Mouse (Mus musculus) gastrocnemius, adult 8-10 months (tissue): ENCODE measurements around the gene Il1rap. TPM values are rescaled to one million over a fixed set of nuclear protein-coding genes. Genes with fewer than 3 reads are reported as not detected.

Experiments
- DNase-seq, 2 experiments: peaks; one replicate each; pipeline ENCODE4 v3.0.0; 2022; ENCODE audit warnings: low spot score in 2 of 2
- total RNA-seq, 4 experiments: library from RNA; stranded (reverse); gene quantifications; 2 replicates each; pipeline ENCODE4 v1.2.4; 2022

The Il1rap gene
- total RNA-seq: 1 to 10 TPM in 3 of 4 experiments, under 1 TPM in 1; 0.75 to 1.7 (median 1.5) TPM

DNA sequence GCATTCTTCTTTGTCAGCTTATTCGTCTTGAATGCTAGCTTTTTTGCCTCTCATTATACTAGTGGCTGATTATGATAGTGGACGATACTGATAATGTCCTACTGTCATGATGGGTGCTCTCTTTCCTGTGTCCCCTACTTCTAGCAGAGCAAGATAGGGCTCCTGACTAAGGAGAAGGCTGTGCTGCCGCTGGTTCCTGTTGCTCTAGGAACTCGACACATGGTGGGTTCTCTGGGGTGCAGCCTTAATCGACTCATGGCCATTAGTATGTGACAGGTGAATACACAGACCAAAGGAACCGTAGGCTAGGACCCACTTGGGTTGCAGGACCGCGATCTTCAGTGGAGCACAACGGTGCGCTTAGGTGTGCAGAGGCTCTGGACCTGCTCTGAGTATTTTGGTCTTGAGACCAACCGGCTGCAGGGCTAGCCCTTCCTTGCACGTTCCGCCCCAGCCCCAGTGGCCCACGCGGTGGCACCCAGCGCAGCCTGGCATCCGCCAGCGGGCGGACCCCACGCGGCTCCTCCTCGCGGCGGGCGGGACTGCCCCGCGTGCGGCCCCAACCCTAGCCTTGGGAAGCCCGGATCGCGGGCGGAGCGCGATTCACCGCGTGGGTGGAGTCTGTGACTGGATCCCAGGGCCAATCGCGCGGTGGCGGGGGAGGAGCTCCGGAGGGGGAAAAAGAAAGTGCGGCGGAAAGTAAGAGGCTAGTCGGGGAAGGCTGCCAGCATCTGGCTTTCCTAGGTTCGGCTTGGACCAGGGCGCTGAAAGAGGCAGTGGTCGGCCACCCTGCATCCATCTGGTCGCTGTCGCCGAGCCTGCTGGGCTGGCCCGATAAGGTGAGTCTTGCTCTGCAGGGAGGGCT lies at the start of gene Il1rap:
Gene Il1rap (plus strand): TSS at position 657 of the 865 bp plus-strand sequence.
- DNase-seq: peak; percentile 88

DNA sequence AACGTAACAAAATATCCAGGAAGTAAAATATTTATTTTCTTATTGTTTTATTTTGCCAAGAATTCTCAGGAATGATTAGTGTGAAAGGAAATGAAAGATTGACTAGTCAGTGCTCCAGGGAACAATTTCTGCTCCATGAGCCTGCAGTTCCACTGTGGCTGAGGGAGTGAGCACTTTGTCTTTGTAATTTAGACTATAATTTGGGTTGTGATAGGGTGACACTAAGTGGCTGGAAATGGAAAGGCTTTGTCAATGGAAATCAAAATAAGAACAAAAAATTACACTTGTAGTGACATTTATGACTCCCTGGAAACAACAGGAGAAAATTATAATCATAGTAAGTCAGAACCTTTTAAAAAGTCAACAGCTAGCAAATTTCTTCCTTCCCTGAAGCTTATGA lies 49.2 kb upstream of the Il1rap start:
- no peak for DNase-seq

DNA sequence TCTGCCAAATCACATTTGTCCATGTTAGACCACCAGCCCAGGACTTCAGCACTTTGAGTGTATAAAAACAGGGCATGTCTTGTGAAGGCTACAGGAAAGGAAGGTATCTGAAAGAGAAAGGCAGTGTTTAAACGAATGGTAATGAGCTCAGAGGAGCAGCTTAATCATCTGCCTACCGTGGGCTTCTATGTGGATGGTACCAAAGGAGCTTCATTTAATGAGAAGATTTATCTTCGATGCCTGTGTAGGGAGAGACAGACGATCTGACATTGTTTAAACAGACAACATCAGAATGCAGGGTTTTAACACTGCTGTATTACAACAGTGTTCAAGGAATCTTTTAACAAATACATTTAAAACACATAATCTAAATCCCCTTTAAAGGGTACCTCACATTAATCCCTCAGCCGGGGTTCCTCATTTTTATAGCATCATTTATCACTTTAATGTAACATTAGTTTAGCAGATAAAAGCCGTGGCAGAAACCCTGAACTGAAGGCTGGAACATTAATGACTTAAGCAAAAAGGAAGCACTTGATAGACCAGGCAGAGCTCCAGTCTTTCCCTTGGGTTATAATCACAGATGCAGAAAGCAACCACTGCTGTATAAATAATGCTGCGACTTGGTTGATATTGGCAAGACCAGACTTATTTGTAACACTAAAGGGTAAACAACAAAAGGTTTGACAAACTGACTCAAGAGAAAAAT lies 35.2 kb upstream of the Il1rap start:
- DNase-seq: no peak

DNA sequence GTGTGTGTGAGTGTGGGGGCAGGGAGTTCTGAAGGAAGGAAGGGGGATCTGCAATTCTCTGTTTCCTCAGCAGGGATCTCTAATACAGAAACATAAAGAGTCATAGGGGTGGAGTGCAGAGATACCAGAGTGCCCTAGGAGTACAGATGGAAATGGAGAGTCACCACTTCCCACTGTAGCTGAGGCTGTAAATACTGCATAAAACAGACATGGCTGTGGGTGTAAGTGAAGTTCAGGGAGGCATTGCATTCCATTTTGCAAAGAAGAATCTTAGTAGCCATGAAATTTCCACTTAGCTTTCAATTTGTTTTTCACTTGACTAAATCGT lies 34.7 kb upstream of the Il1rap start:
- no peak for DNase-seq

DNA sequence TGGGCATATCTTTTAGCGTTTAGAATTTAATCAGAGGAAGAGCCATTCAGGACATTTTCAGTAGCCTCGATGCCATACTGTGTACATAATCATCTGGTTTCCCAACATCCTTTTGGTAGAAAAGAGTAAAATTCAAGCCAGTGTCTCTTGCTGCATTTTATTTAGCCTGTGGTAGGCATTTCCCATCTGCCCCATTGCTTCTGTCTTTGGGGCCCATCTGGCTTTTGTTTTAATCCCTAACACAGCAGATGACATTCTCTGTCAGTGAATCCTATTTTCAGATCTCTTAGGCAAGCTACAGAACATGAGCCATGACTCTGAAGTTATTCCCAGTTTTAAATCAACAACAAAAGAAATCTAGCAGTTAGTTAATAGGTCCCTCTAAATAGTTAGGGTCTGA lies 32.3 kb upstream of the Il1rap start:
- no peak for DNase-seq

DNA sequence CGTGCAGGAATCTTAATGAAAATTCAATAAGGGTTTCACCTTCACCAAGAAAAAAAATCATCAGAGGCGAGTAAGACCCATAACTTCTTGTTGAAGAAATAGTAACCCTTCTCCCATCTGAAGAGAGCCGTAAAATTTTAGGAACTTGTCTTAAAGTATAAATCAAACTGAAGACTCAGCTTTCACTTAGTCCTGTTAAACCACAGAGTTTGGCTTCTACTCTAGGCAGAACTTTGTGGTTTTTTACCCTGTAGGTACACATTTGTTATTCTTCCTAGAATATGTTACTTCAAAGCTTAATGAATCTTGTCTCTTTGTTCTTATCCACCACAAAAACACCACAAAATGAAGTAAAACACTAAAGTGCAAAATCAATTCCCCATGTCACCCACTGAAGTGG lies 29.3 kb upstream of the Il1rap start:
- DNase-seq: no peak

DNA sequence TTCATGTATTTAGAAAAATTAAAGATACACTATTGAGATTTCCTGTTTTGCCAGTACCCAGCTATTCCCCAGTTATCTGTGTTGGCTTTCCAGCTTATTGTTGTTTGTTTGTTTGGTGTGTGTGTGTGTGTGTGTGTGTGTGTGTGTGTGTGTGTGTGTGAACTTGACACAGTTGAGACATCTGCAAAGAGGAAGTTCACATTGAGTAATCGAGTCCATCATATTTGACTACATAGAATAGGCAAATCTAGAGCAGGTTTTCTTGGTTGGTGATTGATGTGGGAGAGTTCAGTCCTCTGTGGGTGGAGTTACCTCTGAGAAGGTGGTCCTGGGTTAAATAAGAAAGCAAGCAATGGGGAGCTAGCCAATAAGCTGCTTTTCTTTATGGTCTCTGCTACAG lies 22.7 kb upstream of the Il1rap start:
- no peak for DNase-seq

DNA sequence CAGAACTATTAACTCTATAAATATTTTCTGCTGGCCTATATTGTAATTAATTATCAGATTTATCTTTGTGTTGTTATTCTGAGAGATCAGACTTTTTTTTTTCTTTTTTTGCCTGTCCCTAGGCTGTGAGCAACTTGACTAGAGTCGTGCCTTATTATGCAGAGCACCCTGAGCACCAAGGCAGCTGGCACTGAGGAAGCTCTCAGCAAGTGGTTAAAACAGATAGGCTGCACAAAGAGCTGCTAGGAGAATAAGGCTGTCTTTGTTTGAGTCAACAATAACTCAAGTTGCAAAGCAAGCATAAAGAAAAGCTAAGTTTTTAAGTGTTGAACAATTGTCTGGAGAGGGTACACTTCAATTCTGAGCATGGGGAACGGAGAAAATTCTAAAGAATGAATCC lies 19.8 kb upstream of the Il1rap start:
- DNase-seq: no peak

DNA sequence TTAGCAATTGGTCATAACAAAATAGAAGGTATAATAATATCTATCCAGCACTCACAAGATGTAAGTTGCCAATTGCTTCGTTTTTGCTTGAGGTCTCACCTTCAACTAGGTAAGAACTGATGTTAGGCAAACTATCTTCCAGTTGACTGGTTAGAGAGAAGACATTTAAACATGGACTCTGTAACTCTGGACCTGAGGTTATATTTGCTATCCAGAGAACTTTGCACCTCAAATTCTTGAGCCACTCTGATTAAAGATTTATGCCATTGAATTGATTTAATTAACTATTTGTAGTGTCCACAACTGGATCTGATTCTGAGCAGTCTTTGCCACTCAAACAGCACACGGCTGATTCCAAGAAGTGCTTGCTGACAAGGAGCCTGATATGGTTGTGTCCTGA lies 18.7 kb upstream of the Il1rap start:
- no peak for DNase-seq

DNA sequence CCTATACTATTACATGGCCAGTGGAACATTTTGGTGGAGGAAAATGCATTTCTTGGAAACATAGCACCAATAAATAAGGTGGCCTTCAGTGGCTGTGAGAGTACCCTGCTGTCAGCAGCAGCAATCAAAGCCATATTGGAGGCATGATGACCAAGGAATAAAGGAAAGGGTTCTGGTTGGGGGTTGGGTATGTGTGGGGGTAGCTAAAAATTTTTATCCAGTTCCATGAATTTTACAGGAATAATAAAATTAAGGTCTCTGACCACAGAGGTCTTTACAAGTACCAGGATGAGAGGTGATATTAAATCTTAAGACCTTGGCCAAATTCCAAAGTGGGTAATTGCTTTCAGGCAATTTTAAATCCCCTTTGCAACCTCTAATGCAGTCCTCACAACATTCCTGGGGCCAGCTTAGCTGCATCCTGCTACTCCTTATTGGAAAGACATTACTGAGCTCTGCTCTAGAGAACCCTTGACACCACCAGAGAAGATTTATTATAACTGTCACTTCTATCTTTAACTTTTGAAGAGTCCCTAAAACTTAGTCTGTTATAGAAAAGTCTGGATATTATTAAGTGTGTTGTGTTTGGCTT lies 12.0 kb upstream of the Il1rap start:
- no peak for DNase-seq

DNA sequence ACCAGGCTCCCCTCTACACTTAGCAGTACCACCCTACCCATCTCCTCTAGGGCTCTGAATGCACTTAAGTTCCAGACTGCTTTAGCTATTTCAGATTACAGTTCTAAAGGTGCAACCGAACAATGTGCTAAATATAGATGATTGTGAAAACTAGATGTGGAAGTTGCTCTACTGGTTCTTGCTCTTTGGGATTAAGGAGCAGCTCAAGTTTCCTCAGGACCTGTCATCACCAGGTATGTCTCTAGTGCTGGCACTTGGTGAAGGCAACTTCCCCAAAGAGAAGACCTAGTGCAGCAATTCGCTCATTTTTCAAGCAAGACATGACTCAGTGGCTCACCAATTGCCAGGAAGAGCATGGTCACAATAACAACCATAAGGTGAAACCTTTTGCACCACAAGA lies 9.7 kb upstream of the Il1rap start:
- no peak for DNase-seq

DNA sequence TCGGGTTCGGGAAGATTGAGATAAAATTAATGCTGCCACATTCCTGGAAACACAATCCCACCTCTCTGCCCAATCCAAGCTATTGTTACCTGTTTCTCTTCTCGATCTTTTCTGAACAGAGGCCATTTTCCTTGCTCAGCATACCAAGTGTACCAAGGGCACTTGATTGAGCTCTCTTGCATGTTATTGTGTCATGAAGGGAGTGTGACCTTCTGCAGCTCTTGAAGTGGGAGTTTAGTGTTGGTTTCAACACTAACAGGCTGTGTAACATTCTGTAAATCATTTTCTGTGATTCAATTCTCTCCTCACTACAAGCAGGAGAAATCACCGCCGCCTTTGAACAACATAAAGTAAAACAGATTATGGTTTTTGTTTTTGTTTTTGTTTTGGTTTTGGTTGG lies 7.3 kb upstream of the Il1rap start:
- DNase-seq: no peak

DNA sequence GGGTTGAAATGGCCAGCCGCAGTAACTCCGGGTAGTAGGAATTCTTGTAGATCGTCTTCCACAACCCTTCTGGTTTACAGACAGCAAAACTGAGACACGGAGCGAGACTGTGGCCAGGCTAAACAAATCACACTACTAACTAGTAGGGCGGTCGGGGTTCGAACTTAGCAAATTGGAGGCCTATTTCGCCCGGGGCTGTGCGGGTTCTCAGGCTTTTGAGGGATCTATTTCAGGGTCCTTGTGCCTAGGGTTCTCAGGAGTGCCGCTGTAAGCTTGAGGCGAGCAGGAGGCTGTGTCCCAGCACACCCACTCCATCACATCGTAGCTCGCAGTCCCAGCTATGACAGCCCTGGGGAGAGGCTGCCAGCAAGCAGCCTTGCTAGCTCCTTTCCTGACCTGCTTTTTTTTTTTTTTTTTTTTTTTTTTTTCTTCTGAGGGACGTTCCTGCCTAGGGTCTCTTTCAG lies 441 bp downstream of the Il1rap start:
- no peak for DNase-seq

DNA sequence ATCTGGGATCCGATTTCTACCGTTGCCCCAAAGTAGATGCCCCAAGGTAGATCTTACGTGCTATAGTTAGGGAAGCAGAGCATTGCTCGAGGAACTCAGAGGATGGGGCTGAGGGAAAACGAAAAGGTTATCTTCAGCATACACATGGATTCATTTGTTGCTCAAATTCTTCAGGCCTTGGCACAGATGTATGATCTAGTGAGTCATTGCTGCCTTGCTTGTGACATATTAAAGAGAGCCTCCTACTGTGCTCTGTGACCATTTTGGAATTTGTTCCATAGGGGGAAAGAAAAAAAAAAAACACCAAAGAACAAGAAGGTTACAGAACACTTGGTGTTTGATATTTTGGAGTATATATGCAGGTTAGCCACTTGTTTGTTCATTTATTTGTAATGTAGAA lies 4.3 kb downstream of the Il1rap start:
- no peak for DNase-seq

DNA sequence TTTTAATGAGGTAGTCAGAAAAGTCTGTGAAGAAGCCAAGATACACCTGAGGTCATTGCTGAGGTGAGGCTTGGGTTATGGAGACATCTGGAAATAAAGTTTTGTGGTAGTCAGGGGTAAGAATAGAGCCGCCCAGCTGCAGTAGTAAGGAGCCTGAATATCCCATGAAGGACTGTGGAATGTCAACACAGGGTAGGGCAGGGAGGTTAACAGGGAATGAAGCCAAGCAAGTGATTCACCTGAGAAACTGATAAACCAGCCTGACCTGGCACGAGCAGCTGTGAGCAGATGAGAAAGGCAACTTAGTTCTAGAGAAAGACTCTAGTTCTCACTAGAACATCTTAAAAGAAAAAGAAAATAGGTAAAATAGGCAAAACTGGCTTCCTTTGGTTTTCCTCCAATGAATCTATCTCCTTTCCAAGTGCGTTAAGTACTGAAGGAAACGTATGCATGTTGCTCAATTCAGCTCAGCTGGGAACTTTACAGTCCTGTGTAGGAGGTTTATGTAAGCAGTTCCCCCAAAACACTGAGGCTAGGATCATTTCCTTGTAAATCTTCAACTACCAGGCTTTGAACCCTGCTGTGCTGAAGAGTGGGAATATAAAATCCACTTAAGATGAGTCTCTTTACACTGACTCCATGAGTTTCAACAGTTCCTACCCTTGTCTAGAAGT lies 9.5 kb downstream of the Il1rap start:
- DNase-seq: no peak

DNA sequence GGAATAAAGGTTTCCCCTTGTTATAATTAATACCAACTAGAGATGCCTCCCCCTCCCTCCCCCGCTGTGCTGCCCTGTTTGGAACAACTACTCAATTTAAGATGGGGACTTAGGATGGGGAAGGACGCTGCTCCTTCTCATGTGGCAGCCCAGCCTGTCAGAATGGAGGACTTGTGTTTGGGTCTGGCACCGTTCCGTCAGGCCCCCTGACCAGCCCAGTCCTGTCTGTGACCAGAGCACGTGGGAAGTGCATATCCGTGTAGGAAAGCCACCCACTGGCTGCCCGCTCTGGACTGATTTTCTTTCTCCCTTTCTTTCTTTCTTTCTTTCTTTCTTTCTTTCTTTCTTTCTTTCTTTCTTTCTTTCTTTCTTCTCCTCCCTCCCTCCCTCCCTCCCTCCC lies 14.9 kb downstream of the Il1rap start:
- DNase-seq: no peak

DNA sequence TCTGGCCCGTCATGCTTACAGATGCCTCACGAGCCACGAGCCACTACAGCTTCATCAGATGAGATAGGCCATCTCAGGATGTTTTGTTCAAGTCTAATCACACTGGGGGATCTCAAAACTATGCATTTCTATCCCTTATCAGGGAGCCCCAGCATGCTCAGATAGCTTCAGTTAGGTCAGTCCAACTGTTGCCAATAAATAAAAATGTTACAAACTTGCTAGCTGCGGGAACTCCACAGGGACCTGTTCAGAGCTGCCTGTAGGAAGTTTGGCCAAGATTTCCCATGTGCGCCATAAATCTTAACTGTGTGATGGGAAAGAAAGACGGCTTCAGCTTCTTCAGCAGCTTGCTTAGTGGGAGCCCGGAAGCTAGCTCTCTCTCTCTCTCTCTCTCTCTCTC lies 15.8 kb downstream of the Il1rap start:
- peak; percentile 4 to 8 for DNase-seq

DNA sequence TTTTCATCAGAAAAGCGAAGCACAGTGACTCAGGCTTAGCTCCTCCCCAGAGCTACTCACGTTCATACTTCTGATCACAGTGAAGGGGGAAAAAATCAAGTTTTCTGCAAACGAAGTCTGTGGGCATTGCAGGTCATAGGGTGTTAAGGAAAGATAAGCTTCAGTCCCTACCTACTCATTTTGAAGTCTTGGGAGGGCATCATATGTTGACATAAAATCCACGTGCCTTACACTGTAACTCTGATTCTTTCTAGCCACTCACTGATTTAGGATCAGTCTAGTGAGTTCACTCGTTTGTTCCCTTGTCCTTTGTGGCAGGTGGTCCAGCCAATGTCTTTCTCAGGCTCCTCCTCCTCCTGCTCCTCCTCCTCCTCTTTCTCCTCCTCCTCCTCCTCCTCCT lies 17.1 kb downstream of the Il1rap start:
- DNase-seq: no peak

DNA sequence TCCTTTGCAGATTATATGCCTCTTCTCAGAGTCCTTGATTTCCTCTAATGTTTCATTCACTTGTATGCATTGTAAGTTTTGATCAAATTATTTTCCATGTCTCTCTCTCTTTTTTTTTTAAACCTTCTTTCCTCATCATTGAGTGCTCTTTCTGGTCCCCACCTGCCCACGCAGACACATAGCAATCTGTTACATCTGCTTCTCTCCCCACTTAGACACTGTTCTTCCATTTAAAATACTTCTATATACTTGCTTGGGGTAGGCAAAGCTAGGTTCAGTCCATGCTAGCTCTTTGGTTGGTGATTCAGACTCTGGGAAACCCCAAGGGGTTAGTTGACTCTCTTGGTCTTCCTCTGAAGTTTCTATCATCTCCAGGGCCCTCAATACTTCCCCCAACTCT lies 20.0 kb downstream of the Il1rap start:
- DNase-seq: no peak

DNA sequence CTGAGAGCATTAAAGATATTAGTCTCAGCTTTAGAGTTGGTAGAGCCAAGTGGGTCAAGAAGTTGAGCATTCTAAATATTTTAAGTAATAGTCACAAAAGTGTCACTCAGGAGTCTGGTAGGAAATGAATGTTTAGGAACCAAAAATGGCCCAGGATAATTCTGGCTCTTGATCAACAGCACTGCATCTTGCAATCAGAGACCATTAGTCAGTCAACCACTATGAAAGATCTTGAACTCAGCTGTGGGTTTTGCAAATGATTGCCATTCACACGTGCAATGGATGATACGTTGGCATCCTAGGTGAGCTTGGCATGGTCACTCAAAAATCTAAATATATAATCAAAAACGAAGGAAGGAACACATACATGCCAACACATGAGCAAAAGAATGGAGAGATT lies 23.1 kb downstream of the Il1rap start:
- DNase-seq: no peak

DNA sequence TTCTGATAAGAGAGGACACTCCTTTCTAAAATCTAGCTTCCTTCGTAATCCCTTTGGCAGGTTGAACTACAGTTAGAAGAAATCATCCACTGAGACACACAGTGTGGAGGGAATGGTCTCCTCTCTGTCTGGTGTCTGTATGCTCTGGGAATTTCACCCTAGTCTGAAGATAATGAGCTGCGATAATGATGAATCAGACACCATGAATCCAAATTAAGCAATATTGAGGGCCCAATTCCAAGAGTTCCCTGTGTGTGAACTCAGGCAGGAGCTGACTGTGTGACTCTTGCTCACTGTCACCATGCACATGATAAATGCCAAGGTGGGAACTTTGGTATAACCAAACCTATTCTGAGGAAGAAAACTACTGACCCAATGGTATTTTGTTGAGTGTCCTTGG lies 26.5 kb downstream of the Il1rap start:
- DNase-seq: no peak

DNA sequence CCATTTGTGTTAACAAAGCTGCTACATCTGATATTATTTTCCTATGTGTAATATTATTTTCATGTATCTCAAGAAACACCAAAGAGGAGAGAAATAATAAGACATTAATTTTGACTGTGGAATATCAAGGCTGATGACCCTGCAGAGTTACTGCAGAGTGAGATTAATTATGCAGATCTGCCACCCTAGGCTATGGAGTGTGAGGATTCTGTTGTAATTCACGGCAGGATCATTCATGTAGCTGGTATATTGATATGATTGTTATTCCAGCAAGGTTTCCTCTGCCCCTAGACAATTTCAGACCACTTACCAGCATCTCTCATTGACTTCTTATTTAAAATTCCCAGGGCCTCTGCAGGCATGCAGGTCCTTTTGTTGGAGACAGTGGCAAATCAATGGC lies 29.0 kb downstream of the Il1rap start:
- DNase-seq: no peak
